Mouse (Mus musculus) lung, postnatal 0 days (tissue): ENCODE measurements at regions not wholly inside any gene's neighbourhood (a gene's known extent, or its start where the extent isn't known, plus 50 kb on each side); places are given as distances from the start of the nearest gene placed in this dataset.

Experiments
- CTCF ChIP-seq: IDR thresholded peaks from 2 replicates; pipeline ENCODE4 v1.5.1; 2016; ENCODE audit warnings: antibody characterized with exemption, mild to moderate bottlenecking
- EP300 ChIP-seq: IDR thresholded peaks from 2 replicates; pipeline ENCODE4 v1.6.1; 2016; ENCODE audit warnings: antibody characterized with exemption, mild to moderate bottlenecking, control low read depth

- TF ChIP-seq CTCF (no peak), EP300 (no peak)
These were observed 135.1 kb upstream of the 1700056E22Rik start for GRCm38 (mm10) chr1:184169034-184169783.
